Mouse (Mus musculus) megakaryocyte, embryonic 14.5 days (primary cell): ENCODE results near the gene Pfkm.

Experiments
- FLI1 ChIP-seq: IDR thresholded peaks from 2 replicates; pipeline ENCODE4 v1.6.1; 2012; ENCODE audit warnings: low read length, inconsistent platforms, mixed read lengths
- GATA1 ChIP-seq: IDR thresholded peaks from 3 replicates; pipeline ENCODE4 v1.6.1; 2012; ENCODE audit warnings: mixed read lengths, low read length, inconsistent platforms, borderline replicate concordance

DNA sequence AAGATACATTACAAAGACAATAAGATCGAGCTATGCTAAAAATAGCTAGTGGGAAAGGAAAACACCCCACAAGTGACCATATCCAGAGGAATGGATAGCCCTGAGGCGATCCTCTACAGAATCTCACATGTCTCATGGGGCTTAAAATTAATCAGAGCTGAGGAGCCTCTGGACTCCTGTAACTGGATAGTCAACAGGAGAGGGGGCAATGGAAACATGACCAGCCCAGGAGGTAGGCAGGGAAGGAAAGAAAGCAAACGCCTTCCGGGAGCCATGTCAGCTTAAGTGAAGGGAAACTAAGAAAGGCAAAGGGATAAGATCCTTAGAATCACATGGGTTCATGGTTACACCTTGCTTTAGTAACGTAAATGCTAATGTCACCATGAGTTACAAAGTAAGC is 48.4 kb downstream of the Pfkm start:
- TF ChIP-seq GATA1: no peak
- no peak for TF ChIP-seq FLI1
